Mouse (Mus musculus): Measurements from ENCODE around the gene 1110017D15Rik.

The 1110017D15Rik gene

GRCm38 (mm10) chr4:41507998-41508397 lies 9.1 kb downstream of the 1110017D15Rik start:
- no peak for DNase-seq

- DNase-seq, result no peak
These were observed 9.7 kb downstream of the 1110017D15Rik start for GRCm38 (mm10) chr4:41507326-41507924.

GRCm38 (mm10) chr4:41506906-41507305 lies 10.2 kb downstream of the 1110017D15Rik start:
- DNase-seq, result peak; percentile 80

- DNase-seq, result peak; percentile 68
These were observed 11.0 kb downstream of the 1110017D15Rik start for GRCm38 (mm10) chr4:41506156-41506555.

GRCm38 (mm10) chr4:41505131-41505551 lies 12.0 kb downstream of the 1110017D15Rik start:
- no peak for DNase-seq

- no peak for DNase-seq
These were observed 12.8 kb downstream of the 1110017D15Rik start for GRCm38 (mm10) chr4:41504325-41504724.

- peak; percentile 93 for DNase-seq
These were observed 14.1 kb downstream of the 1110017D15Rik start, which contains the start of gene AI464131 for GRCm38 (mm10) chr4:41502986-41503412. TSS of gene AI464131 (minus strand) at chr4:41503076.

- DNase-seq, result no peak
These were observed 14.8 kb downstream of the 1110017D15Rik start for GRCm38 (mm10) chr4:41502171-41502940.

- no peak for DNase-seq
These were observed 16.3 kb downstream of the 1110017D15Rik start for GRCm38 (mm10) chr4:41500787-41501186.

GRCm38 (mm10) chr4:41499619-41500018 lies 17.5 kb downstream of the 1110017D15Rik start:
- DNase-seq, result no peak

- no peak for DNase-seq
These were observed 18.2 kb downstream of the 1110017D15Rik start for GRCm38 (mm10) chr4:41498921-41499391.

GRCm38 (mm10) chr4:41497995-41498845 lies 18.9 kb downstream of the 1110017D15Rik start:
- DNase-seq, result no peak

- DNase-seq, result peak; percentile 65
These were observed 19.6 kb downstream of the 1110017D15Rik start for GRCm38 (mm10) chr4:41497579-41497978.

GRCm38 (mm10) chr4:41497046-41497445 lies 20.1 kb downstream of the 1110017D15Rik start:
- no peak for DNase-seq

- DNase-seq, result peak; percentile 53
These were observed 21.3 kb downstream of the 1110017D15Rik start for GRCm38 (mm10) chr4:41495850-41496249.

GRCm38 (mm10) chr4:41495076-41495475 lies 22.1 kb downstream of the 1110017D15Rik start:
- DNase-seq, result no peak

GRCm38 (mm10) chr4:41494378-41494777 lies 22.8 kb downstream of the 1110017D15Rik start:
- DNase-seq, result no peak

- DNase-seq, result no peak
These were observed 23.5 kb downstream of the 1110017D15Rik start for GRCm38 (mm10) chr4:41493464-41494116.

GRCm38 (mm10) chr4:41492951-41493350 lies 24.2 kb downstream of the 1110017D15Rik start:
- no peak for DNase-seq

GRCm38 (mm10) chr4:41481601-41482017 lies 35.5 kb downstream of the 1110017D15Rik start:
- DNase-seq, result no peak

- DNase-seq, result no peak
These were observed 36.9 kb downstream of the 1110017D15Rik start for GRCm38 (mm10) chr4:41480254-41480653.

- DNase-seq, result no peak
These were observed 37.7 kb downstream of the 1110017D15Rik start for GRCm38 (mm10) chr4:41479456-41479804.

Measured in right cerebral cortex, postnatal 4 days (tissue).